8 mouse cellular contexts compared by ENCODE assay signal in the genomic region with DNA sequence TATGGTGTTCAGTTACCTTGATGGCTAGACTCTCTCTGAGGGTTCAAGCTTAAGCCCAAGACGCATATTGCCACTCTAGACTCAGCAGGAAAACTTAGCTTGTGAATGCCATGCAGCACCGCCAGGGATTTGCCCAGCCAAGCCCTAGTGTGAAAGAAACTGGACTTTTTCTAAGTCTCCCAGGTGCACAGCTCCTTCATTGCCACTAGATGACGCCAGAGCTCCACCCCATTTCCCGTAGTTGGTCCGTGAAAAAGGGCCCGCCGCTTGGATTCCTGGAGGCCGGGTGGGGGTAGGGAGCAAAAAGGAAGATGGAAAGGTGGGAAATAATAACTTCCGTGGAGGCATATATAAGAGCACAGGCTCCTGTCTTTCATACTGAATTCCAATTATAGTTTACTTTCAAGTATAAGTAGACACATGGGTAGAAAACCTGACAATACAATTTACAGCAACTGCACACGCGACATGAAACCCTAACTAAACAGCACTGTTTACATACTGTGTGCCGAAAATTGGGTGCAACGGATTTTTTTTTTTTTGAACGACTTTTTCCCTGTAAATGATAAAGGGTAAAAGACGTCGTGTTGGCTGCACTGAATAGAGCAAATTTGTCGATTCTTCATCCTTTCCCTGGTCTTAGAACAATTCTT. TPM values are rescaled to one million over a fixed set of nuclear protein-coding genes. Genes with fewer than 3 reads are reported as not detected.
DNase-seq lines count a peak whose midpoint lies in the region; ATAC-seq and TF ChIP-seq lines count a peak whose summit lies in the region.

No protein-coding gene starts in this region.

- WGBS in bone marrow, adult 2 months, result 14% methylated on average over 17 of the region's 17 CpGs
- WGBS in forebrain, embryonic 16.5 days, result 18% methylated on average over 17 of the region's 17 CpGs
- WGBS in intestine, embryonic 14.5 days, result 10% methylated on average over 17 of the region's 17 CpGs
- WGBS in liver, embryonic 11.5 days, result 12% methylated on average over 17 of the region's 17 CpGs
- WGBS in neural tube, embryonic 13.5 days, result 23% methylated on average over 17 of the region's 17 CpGs

- ATAC-seq in forebrain, embryonic 16.5 days, result peak; percentile 66
- ATAC-seq in intestine, embryonic 14.5 days (replicated peaks; ENCODE audit: low FRiP score, low TSS enrichment, low read depth), result peak; percentile 50; the same call in 1 of the 2 replicates
- no peak for ATAC-seq in liver, embryonic 11.5 days (replicated peaks; ENCODE audit: low FRiP score)
- ATAC-seq in neural tube, embryonic 13.5 days (ENCODE audit: low read depth), result peak; percentile 65

- no peak overlapping the region for H3K9ac ChIP-seq in forebrain, embryonic 16.5 days (replicated peaks; ENCODE audit: low read depth, low read length)
- no peak overlapping the region for H3K9ac ChIP-seq in intestine, embryonic 14.5 days (ENCODE audit: low read length)
- no peak overlapping the region for H3K9ac ChIP-seq in liver, embryonic 11.5 days (ENCODE audit: low read depth, low read length)
- no peak overlapping the region for H3K9ac ChIP-seq in neural tube, embryonic 13.5 days

- TF ChIP-seq POLR2A in bone marrow, adult 2 months (IDR thresholded peaks at IDR 0.05; ENCODE audit: borderline replicate concordance, control insufficient read depth, low read depth, low read length), result no peak

- no peaks in the 10 kb centered on the region for H3K36me3 ChIP-seq in forebrain, embryonic 16.5 days (ENCODE audit: control insufficient read depth, insufficient read depth)
- H3K36me3 ChIP-seq in intestine, embryonic 14.5 days (ENCODE audit: control insufficient read depth, insufficient read depth, low read length), result no peaks in the 10 kb centered on the region
- H3K36me3 ChIP-seq in liver, embryonic 11.5 days (ENCODE audit: control insufficient read depth, insufficient read depth, low read length), result no peaks in the 10 kb centered on the region
- H3K36me3 ChIP-seq in neural tube, embryonic 13.5 days, result no peaks in the 10 kb centered on the region

- peak overlapping the region; percentile 23 for H3K4me2 ChIP-seq in forebrain, embryonic 16.5 days (ENCODE audit: low read length)
- peak overlapping the region; percentile 49 for H3K4me2 ChIP-seq in intestine, embryonic 14.5 days (ENCODE audit: low read length)
- peak overlapping the region; percentile 38 for H3K4me2 ChIP-seq in liver, embryonic 11.5 days
- peak overlapping the region; percentile 43 for H3K4me2 ChIP-seq in neural tube, embryonic 13.5 days

- H3K27ac ChIP-seq in bone marrow, adult 2 months (ENCODE audit: control insufficient read depth, insufficient read depth, low read depth, low read length, poor library complexity), result no peak overlapping the region
- no peak overlapping the region for H3K27ac ChIP-seq in forebrain, embryonic 16.5 days (ENCODE audit: low read length)
- no peak overlapping the region for H3K27ac ChIP-seq in intestine, embryonic 14.5 days (ENCODE audit: low read depth)
- no peak overlapping the region for H3K27ac ChIP-seq in liver, embryonic 11.5 days (ENCODE audit: low read depth, low read length)
- no peak overlapping the region for H3K27ac ChIP-seq in neural tube, embryonic 13.5 days (replicated peaks)

- H3K4me1 ChIP-seq in bone marrow, adult 2 months (ENCODE audit: control insufficient read depth, insufficient read depth, low read length), result no peaks in the 10 kb centered on the region; the same call in 1 of the 2 replicates
- H3K4me1 ChIP-seq in forebrain, embryonic 16.5 days (replicated peaks; ENCODE audit: control insufficient read depth, insufficient read depth, low read length), result peaks cover 2% of the 10 kb centered on the region; the same call in 1 of the 2 replicates
- H3K4me1 ChIP-seq in intestine, embryonic 14.5 days (replicated peaks; ENCODE audit: control insufficient read depth, insufficient read depth, low read length), result 0 out of 2 replicates have a peak, but pooled peaks cover 3% of the 10 kb centered on the region
- H3K4me1 ChIP-seq in liver, embryonic 11.5 days (replicated peaks; ENCODE audit: control insufficient read depth, insufficient read depth, low read length), result no peaks in the 10 kb centered on the region
- 0 out of 2 replicates have a peak, but pooled peaks cover 3% of the 10 kb centered on the region for H3K4me1 ChIP-seq in neural tube, embryonic 13.5 days (replicated peaks)

- H3K9me3 ChIP-seq in forebrain, embryonic 16.5 days (ENCODE audit: control insufficient read depth, low read length), result no peaks in the 10 kb centered on the region
- no peaks in the 10 kb centered on the region for H3K9me3 ChIP-seq in intestine, embryonic 14.5 days (ENCODE audit: control insufficient read depth, low read length)
- no peaks in the 10 kb centered on the region for H3K9me3 ChIP-seq in liver, embryonic 11.5 days (ENCODE audit: control insufficient read depth, low read length)
- H3K9me3 ChIP-seq in neural tube, embryonic 13.5 days, result no peaks in the 10 kb centered on the region

- peaks cover 4% of the 10 kb centered on the region; the same call in 1 of the 2 replicates for H3K27me3 ChIP-seq in forebrain, embryonic 16.5 days (replicated peaks; ENCODE audit: control insufficient read depth, insufficient read depth, low read length)
- H3K27me3 ChIP-seq in intestine, embryonic 14.5 days (replicated peaks; ENCODE audit: control insufficient read depth, insufficient read depth, low read length), result peaks cover 9% of the 10 kb centered on the region
- H3K27me3 ChIP-seq in liver, embryonic 11.5 days (replicated peaks; ENCODE audit: control insufficient read depth, insufficient read depth, low read length), result peaks cover 21% of the 10 kb centered on the region
- peaks cover 22% of the 10 kb centered on the region for H3K27me3 ChIP-seq in neural tube, embryonic 13.5 days

- peak; percentile 39 for DNase-seq in thymus, postnatal 14 days
- DNase-seq in thymus, postnatal 25 days, result no peak
- DNase-seq in intestine, embryonic 14.5 days (ENCODE audit: low spot score), result peak; percentile 81
- DNase-seq in liver, embryonic 11.5 days (ENCODE audit: low spot score), result peak; percentile 52
- DNase-seq in T-cell, adult 2 months (ENCODE audit: low spot score), result no peak

- H3K4me3 ChIP-seq in bone marrow, adult 2 months (replicated peaks; ENCODE audit: control insufficient read depth, low read depth, low read length), result no peak overlapping the region
- H3K4me3 ChIP-seq in forebrain, embryonic 16.5 days (replicated peaks; ENCODE audit: low read length), result no peak overlapping the region
- peak overlapping the region; percentile 19 for H3K4me3 ChIP-seq in intestine, embryonic 14.5 days (ENCODE audit: low read depth, low read length)
- no peak overlapping the region for H3K4me3 ChIP-seq in liver, embryonic 11.5 days (ENCODE audit: low read depth, low read length)
- no peak overlapping the region for H3K4me3 ChIP-seq in neural tube, embryonic 13.5 days

- peak; percentile 72 for TF ChIP-seq CTCF in bone marrow, adult 2 months (IDR thresholded peaks at IDR 0.05; ENCODE audit: control insufficient read depth, insufficient read depth, low read length)

RNA-seq across cellular contexts. Expression of gene Foxc1, which starts 13.8 kb away (rescaled TPM):
- 2.5 and 3.8 TPM in 2 replicates for polyA plus RNA-seq in bone marrow, adult 2 months (2011; ENCODE audit: insufficient read depth, insufficient read length, low replicate concordance, missing spikeins)
- 0.57 and 1.1 TPM in 2 replicates for polyA plus RNA-seq in forebrain, embryonic 16.5 days (2015; fragmentation: Nextera tagmentation; extraction: Ambion mirVana)
- 0.17 and 0.18 TPM in 2 replicates for polyA plus RNA-seq in intestine, embryonic 14.5 days (2014; fragmentation: Nextera tagmentation; extraction: Ambion mirVana)
- 0.45 and 0.47 TPM in 2 replicates for polyA plus RNA-seq in liver, embryonic 11.5 days (2014; fragmentation: Nextera tagmentation; extraction: Ambion mirVana)
- polyA plus RNA-seq in neural tube, embryonic 13.5 days (2015; fragmentation: Nextera tagmentation; extraction: Ambion mirVana), result 2.4 and 2.6 TPM in 2 replicates

Comparison
In these comparisons a context has a peak if more than half of its experiments do, and no peak if none do; other contexts are left out.
1. DNase-seq: peak in thymus, postnatal 14 days (single experiment), intestine, embryonic 14.5 days (single experiment) and liver, embryonic 11.5 days (single experiment); none in thymus, postnatal 25 days (single experiment) and T-cell, adult 2 months (single experiment).
2. Peak in every context shown above with its lines, with median percentiles within 50 percentile points of each other: H3K4me2 ChIP-seq.